Mouse (Mus musculus) left cerebral cortex, postnatal 36 days (tissue): ENCODE data around the gene Fam221b. TPM values are rescaled to one million over a fixed set of nuclear protein-coding genes. Genes with fewer than 3 reads are reported as not detected.
A peak's percentile ranks its signal among the peaks of the same experiment; 100 is the strongest.

Source experiments
- DNase-seq, 2 experiments: peaks; one replicate each; pipeline ENCODE4 v3.0.0; 2021 to 2022; ENCODE audit warnings: low spot score in 2 of 2, mixed read lengths in 1 of 2
- intact Hi-C: fragments of 180-260 bp; cut with DNase I; formaldehyde crosslinking; loops from one replicate; pipeline ENCODE4 v1.15.1; 2025
- microRNA-seq: library from miRNA; unstranded; fragments of <30 nt; microRNA quantifications from one replicate; pipeline ENCODE4 v1.2.0, GENCODE M21; 2022
- total RNA-seq, 2 experiments: library from RNA; stranded (reverse); gene quantifications; 2 replicates each; pipeline ENCODE4 v1.2.3; 2021

Gene Fam221b
- total RNA-seq, 2 experiments from 2014 or later = 2.1 to 2.3 TPM

DNA sequence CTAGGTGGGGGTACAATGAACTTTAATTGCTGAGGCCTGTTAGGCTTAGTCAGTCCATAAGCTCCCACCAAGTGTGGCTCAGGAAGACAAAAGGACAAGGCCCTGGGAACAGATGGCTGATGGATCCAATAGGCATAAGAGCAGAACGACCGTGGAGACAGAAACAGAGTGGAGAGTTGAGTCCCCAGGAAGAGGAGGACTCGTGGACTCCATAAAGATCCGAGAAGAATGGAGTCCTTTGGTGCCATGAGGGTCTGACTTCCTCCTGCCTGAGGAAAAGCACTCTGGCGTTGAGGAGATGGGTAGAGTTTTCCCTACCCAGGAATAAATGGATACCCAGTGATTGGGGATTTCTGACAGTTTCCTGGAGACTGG lies 38.3 kb downstream of the Fam221b start:
- DNase-seq = no peak
- intact Hi-C loops = loop anchor here (1.0 to 2.0 kb wide), 3 partner anchors 26 to 81 kb away; partner anchors contain the start of gene Hint2

DNA sequence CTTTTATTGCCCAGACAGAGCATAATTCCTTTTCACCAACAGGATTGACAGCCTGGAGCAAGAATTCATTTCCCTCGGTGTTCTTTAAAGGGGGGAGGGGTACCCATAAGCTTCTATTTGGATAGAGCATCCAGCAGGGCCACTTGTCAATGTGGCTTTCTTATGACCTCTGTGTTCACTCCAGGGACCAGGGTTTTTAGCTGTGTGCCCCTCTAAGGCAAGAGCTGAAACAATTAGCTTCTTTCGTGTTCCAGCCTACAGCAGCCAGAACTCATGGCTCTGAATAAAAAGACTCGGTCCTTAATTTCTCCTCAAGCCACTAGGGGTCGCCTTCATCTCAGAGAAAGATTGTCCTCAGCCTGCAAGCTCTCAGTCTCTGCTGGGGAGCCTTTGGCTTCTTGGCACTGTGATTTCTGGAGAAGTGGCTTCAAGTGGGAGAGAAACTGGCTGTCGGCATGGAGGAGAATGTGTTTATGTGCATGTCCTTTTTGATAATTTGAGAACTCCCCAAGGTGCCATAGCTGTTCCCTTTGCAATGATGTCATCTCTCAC lies 38.8 kb downstream of the Fam221b start:
- DNase-seq = peak; percentile 76 to 85
- intact Hi-C loops = loop anchor here (1.0 to 2.0 kb wide), 3 partner anchors 27 to 81 kb away; partner anchors contain the start of gene Hint2

DNA sequence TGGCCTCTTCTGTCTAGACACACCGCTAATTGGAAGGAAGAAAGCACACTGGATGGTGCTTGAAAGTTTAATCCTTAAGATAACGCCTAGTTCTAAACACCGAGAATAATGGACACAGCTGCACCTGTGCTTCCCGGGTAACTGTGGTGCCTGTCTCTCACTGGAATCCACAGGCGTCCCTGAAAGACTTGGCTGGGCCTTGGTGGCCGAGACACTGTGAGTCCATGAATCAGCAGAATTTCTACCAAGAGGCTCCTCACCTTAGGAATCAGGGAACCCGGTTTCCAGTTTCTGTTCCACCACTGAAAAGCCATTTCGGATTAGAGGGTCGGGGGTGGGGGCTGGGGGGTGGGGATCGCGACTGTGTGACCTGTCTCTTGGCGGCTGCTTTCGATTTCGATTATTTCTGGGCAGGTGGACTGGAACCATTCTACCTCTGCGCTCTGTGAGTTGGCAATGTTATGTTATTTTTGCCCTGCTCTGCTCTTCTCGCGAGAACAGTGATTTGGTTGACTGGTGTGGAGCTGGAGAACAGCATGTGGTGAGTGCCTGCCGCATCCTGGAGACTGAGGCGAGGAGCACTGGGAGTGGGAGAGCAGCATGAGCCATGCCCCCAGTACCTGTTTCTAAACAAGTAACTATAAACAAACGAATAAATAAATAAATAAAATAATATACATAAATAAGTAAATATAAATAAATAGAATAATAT lies 39.7 kb downstream of the Fam221b start:
- intact Hi-C loops = loop anchor here (5.0 kb wide), 1 partner anchor 233 kb away; no protein-coding TSS in a partner anchor
- DNase-seq = no peak

DNA sequence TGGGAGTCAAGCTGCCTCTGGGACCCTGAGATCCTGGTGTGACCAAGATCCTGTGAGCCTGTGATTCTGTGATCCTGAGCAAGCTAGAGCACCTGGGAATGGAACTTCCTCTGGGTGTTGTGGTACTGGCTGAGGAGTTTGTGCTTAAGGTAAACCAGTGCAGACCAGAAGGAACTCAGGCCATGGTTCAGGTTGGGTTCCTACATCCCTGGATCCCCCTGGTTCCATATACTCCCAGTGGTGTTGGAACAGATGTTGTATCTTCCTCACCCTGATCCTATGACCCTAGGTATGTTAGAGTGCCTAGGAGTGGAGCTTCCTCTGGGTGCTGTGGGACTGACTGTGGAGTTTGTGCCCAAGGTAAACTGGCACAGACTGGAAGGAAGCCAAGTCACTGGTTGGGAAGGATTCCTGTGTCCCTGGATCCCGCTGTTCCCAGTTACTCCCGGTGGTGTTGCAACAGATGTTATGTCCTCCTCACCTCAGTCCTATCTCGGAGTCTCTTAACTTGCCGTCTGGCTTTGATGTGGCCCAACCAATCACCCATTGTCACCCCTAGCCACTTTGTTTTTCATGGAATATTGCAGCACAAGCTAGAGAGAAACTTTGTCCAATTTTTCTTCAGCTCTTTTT lies 48.7 kb downstream of the Fam221b start:
- no peak for DNase-seq
- intact Hi-C loops = no loop called here

DNA sequence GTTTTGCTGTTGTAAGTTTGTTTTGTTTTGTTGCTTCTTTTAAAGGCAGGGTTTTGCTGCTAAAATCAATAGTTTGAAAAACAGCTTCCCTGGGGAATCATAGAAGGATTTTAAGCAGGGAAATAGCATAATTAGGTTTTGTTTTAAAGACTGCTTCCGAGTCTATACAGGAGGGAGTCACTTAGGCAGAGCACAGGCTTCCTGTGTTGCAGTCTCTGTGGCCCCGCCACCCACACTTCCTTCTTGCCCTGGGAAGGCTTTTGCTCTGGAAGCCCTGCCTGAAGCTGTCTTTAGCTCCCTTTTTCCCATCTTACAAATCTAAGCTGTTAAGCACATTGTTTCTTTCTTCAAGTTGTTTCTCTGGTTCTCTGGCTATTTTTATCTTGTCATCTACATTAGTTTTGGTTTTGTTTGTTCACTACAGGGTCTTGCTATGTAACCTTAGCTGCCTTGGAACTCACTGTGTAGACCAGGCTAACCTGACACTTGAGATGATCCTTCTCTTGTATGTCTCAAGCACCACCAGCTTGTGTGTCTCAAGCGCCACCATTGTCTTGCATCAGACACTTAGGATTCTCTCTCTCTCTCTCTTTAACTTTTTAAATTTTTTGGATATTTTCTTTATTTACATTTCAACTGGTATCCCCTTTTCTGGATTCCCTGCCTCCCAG lies 55.8 kb downstream of the Fam221b start:
- DNase-seq = no peak
- intact Hi-C loops = no loop called here

DNA sequence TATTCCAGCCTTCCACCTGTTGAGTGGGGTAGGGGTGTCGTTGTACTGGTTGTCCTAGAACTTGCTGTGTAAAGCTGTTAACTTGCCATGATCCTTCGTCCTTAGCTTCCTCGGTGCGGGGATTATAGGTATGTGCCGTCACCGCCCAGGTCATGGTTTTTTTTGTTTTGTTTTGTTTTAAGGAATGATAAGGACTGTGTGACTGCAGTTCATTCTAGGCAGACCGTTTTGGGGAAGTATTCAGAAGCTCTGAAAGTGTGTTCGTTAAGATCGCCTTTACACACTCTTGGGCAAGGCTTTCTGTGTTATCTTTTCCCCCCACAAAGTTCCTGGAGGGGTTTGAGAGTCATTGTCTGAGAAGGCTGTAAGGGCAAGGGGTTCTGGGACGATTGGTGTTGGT lies 56.4 kb downstream of the Fam221b start:
- DNase-seq = no peak
- intact Hi-C loops = no loop called here

Small RNA genes within 50 kb of the gene (microRNA-seq; reads per million reads assigned to microRNA genes)
- not detected for gene Gm25262

Other genes starting within 250 kb of the Fam221b start
- 1 to 10 TPM in 1 of 2 experiments, under 1 TPM in 1; 0.69 to 1.4 TPM for gene Fam166b, start 240.0 kb downstream of the Fam221b start, total RNA-seq
- gene Tesk1, start 227.2 kb downstream of the Fam221b start, total RNA-seq = 10 to 100 TPM; 87.8 to 92.9 TPM
- 1 to 10 TPM in 1 of 2 experiments, under 1 TPM in 1; 0.59 to 1.2 TPM for gene Cd72, start 214.5 kb downstream of the Fam221b start, total RNA-seq
- gene Sit1, start 185.4 kb downstream of the Fam221b start, total RNA-seq = not detected
- 10 to 100 TPM; 25.5 to 25.9 TPM for gene Ccdc107, start 176.2 kb downstream of the Fam221b start, total RNA-seq
- gene Arhgef39, start 169.4 kb downstream of the Fam221b start, total RNA-seq = under 1 TPM; 0.70 to 0.79 TPM
- gene Car9, start 162.2 kb downstream of the Fam221b start, total RNA-seq = 1 to 10 TPM in 1 of 2 experiments, under 1 TPM in 1; 0.54 to 1.1 TPM
- 10 to 100 TPM in 1 of 2 experiments, 1 to 10 TPM in 1; 8.7 to 10.0 TPM for gene Tpm2, start 145.4 kb downstream of the Fam221b start, total RNA-seq
- gene Creb3, start 106.8 kb downstream of the Fam221b start, total RNA-seq = 10 to 100 TPM; 74.4 to 84.8 TPM
- gene Tln1, start 106.5 kb downstream of the Fam221b start, total RNA-seq = 10 to 100 TPM; 43.0 to 45.4 TPM
- 10 to 100 TPM; 42.3 to 55.8 TPM for gene Rgp1, start 90.4 kb downstream of the Fam221b start, total RNA-seq
- gene Gba2, start 90.3 kb downstream of the Fam221b start, total RNA-seq = 10 to 100 TPM; 64.9 to 71.9 TPM
- gene Msmp, start 84.7 kb downstream of the Fam221b start, total RNA-seq = not detected
- gene Npr2, start 37.2 kb downstream of the Fam221b start, total RNA-seq = 10 to 100 TPM; 46.4 to 62.2 TPM
- gene Spag8, start 15.6 kb downstream of the Fam221b start, total RNA-seq = 1 to 10 TPM in 1 of 2 experiments, under 1 TPM in 1; 0.91 to 1.1 TPM
- 10 to 100 TPM; 31.4 to 39.5 TPM for gene Hint2, start 12.7 kb downstream of the Fam221b start, total RNA-seq
- 10 to 100 TPM; 65.1 to 67.9 TPM for gene Tmem8b, start 174 bp downstream of the Fam221b start, total RNA-seq
- not detected for gene Olfr70, start 31.7 kb upstream of the Fam221b start, total RNA-seq
- gene Olfr71, start 41.1 kb upstream of the Fam221b start, total RNA-seq = not detected
- 1 to 10 TPM; 1.2 to 1.7 TPM for gene Hrct1, start 58.0 kb upstream of the Fam221b start, total RNA-seq
- 1 to 10 TPM in 1 of 2 experiments, under 1 TPM in 1; 0.62 to 1.1 TPM for gene Spaar, start 60.9 kb upstream of the Fam221b start, total RNA-seq
- not detected for gene Olfr159, start 101.9 kb upstream of the Fam221b start, total RNA-seq
- gene Olfr156, start 154.8 kb upstream of the Fam221b start, total RNA-seq = not detected
- gene Olfr157, start 171.1 kb upstream of the Fam221b start, total RNA-seq = not detected
- gene Olfr155, start 182.4 kb upstream of the Fam221b start, total RNA-seq = not detected
- 1 to 10 TPM; 5.7 to 7.3 TPM for gene Reck, start 206.4 kb upstream of the Fam221b start, total RNA-seq